Comparison of ENCODE assay signal across 23 mouse cellular contexts in genomic region chr6:100402716-100403115, GRCm38 (mm10).
A peak's percentile ranks its signal among the peaks of the same experiment; 100 is the strongest.
DNase-seq lines count a peak whose midpoint lies in the region; ATAC-seq and TF ChIP-seq lines count a peak whose summit lies in the region.
"Had no signal": no experiment of that assay in that cellular context is flagged by ENCODE, and none has a peak within 500 bp of the region (broad histone marks: within the 10 kb centered on the region; RNA-seq: fewer than 3 reads in every experiment).

No protein-coding gene starts in this region.

- H3K9ac ChIP-seq in embryonic facial prominence, embryonic 11.5 days (replicated peaks; ENCODE audit: low read length), result no peak overlapping the region
- H3K9ac ChIP-seq: embryonic facial prominence, embryonic 13.5 days; hindbrain, embryonic 13.5 days; limb, embryonic 13.5 days; liver, embryonic 15.5 days had no signal

- no peaks in the 10 kb centered on the region for H3K27me3 ChIP-seq in embryonic facial prominence, embryonic 11.5 days (ENCODE audit: control insufficient read depth, insufficient read depth, low read length)
- H3K27me3 ChIP-seq in embryonic facial prominence, embryonic 10.5 days (replicated peaks; ENCODE audit: low read depth, poor library complexity, severe bottlenecking), result peaks cover 21% of the 10 kb centered on the region
- H3K27me3 ChIP-seq in limb, embryonic 10.5 days (ENCODE audit: low read depth, poor library complexity, severe bottlenecking), result no peaks in the 10 kb centered on the region; the same call in 1 of the 2 replicates
- H3K27me3 ChIP-seq: CH12.LX; embryonic facial prominence, embryonic 13.5 days; limb, embryonic 13.5 days; liver, embryonic 15.5 days had no signal

- WGBS in embryonic facial prominence, embryonic 11.5 days, result 45% methylated on average over 4 of the region's 4 CpGs
- WGBS in embryonic facial prominence, embryonic 10.5 days, result 68% methylated on average over 4 of the region's 4 CpGs
- 28% methylated on average over 4 of the region's 4 CpGs for WGBS in limb, embryonic 10.5 days

- ATAC-seq in embryonic facial prominence, embryonic 11.5 days (replicated peaks; ENCODE audit: insufficient number of reproducible peaks, low FRiP score, low TSS enrichment, low read depth), result no peak
- ATAC-seq: activated CD4-positive, CD25-positive, alpha-beta regulatory T cell, adult 4 months; intestine, postnatal 0 days; midbrain, embryonic 16.5 days had no signal

- intact Hi-C loops in left cerebral cortex, adult 2 months (cut with DNase I), result no loop called here

- peak; percentile 41 for DNase-seq in embryonic facial prominence, embryonic 11.5 days (ENCODE audit: low spot score)
- DNase-seq in embryonic facial prominence, embryonic 10.5 days (ENCODE audit: low spot score), result no peak
- DNase-seq in ES-CJ7 (ENCODE audit: low read depth, low spot score), result peak; percentile 64
- DNase-seq in embryo, embryonic 10.5 days (ENCODE audit: low spot score), result peak; percentile 74
- DNase-seq in limb, embryonic 10.5 days (ENCODE audit: low spot score), result peak; percentile 69
- DNase-seq in left cerebral cortex, adult 2 months (ENCODE audit: extremely low spot score in 1 of 2, low spot score in 2 of 2), result no peak
- DNase-seq in left cerebral cortex, adult 11 months (ENCODE audit: low spot score), result no peak
- no peak for DNase-seq in spleen, postnatal 36 days (ENCODE audit: low spot score in 2 of 2)
- DNase-seq: adrenal gland, postnatal 25 days; cerebellum, adult 9-10 months; gastrocnemius, postnatal 10 days; heart, adult 2 months; lung, postnatal 36 days; thymus, adult 18-20 months had no signal

- no peaks in the 10 kb centered on the region for H3K9me3 ChIP-seq in embryonic facial prominence, embryonic 11.5 days (replicated peaks; ENCODE audit: control insufficient read depth, low read length)
- no peaks in the 10 kb centered on the region for H3K9me3 ChIP-seq in embryonic facial prominence, embryonic 10.5 days
- H3K9me3 ChIP-seq in limb, embryonic 10.5 days (replicated peaks), result no peaks in the 10 kb centered on the region
- H3K9me3 ChIP-seq: embryonic facial prominence, embryonic 13.5 days; hindbrain, embryonic 13.5 days; limb, embryonic 13.5 days; liver, embryonic 15.5 days had no signal

- no peaks in the 10 kb centered on the region for H3K4me1 ChIP-seq in embryonic facial prominence, embryonic 11.5 days (ENCODE audit: control insufficient read depth, insufficient read depth, low read length)
- peaks cover 19% of the 10 kb centered on the region for H3K4me1 ChIP-seq in embryonic facial prominence, embryonic 10.5 days
- peaks cover 40% of the 10 kb centered on the region for H3K4me1 ChIP-seq in limb, embryonic 10.5 days
- H3K4me1 ChIP-seq: liver, embryonic 15.5 days had no signal

- no peak overlapping the region for H3K4me3 ChIP-seq in embryonic facial prominence, embryonic 11.5 days (ENCODE audit: low read depth, low read length)
- H3K4me3 ChIP-seq in embryonic facial prominence, embryonic 10.5 days, result no peak overlapping the region
- no peak overlapping the region for H3K4me3 ChIP-seq in limb, embryonic 10.5 days
- no peak overlapping the region for H3K4me3 ChIP-seq in left cerebral cortex, adult 2 months
- H3K4me3 ChIP-seq: embryonic facial prominence, embryonic 13.5 days; heart, adult 2 months; hindbrain, embryonic 13.5 days; layer of hippocampus, adult 2 months; limb, embryonic 13.5 days; liver, embryonic 15.5 days had no signal

- TF ChIP-seq CTCF in left cerebral cortex, adult 2 months (IDR thresholded peaks at IDR 0.05), result no peak

- no peak overlapping the region for H3K27ac ChIP-seq in embryonic facial prominence, embryonic 11.5 days (replicated peaks; ENCODE audit: low read depth, low read length)
- H3K27ac ChIP-seq in embryonic facial prominence, embryonic 10.5 days (replicated peaks), result no peak overlapping the region
- H3K27ac ChIP-seq in limb, embryonic 10.5 days, result peak overlapping the region; percentile 54; the same call in 1 of the 2 replicates
- H3K27ac ChIP-seq in left cerebral cortex, adult 2 months, result no peak overlapping the region
- H3K27ac ChIP-seq: embryonic facial prominence, embryonic 13.5 days; heart, adult 2 months; hindbrain, embryonic 13.5 days; layer of hippocampus, adult 2 months; limb, embryonic 13.5 days; liver, embryonic 15.5 days had no signal

- no peak overlapping the region for H3K4me2 ChIP-seq in embryonic facial prominence, embryonic 11.5 days (ENCODE audit: low read depth, low read length)
- H3K4me2 ChIP-seq: embryonic facial prominence, embryonic 13.5 days; hindbrain, embryonic 13.5 days; limb, embryonic 13.5 days; liver, embryonic 15.5 days had no signal

- no peaks in the 10 kb centered on the region for H3K36me3 ChIP-seq in embryonic facial prominence, embryonic 11.5 days (replicated peaks; ENCODE audit: control insufficient read depth, insufficient read depth, low read depth, low read length)
- no peaks in the 10 kb centered on the region for H3K36me3 ChIP-seq in embryonic facial prominence, embryonic 10.5 days (replicated peaks)
- no peaks in the 10 kb centered on the region for H3K36me3 ChIP-seq in limb, embryonic 10.5 days
- H3K36me3 ChIP-seq: embryonic facial prominence, embryonic 13.5 days; hindbrain, embryonic 13.5 days; limb, embryonic 13.5 days; liver, embryonic 15.5 days had no signal

Comparison
In these comparisons a context has a peak if more than half of its experiments do, and no peak if none do; other contexts are left out.
1. DNase-seq: peak in embryonic facial prominence, embryonic 11.5 days (single experiment), ES-CJ7 (single experiment), embryo, embryonic 10.5 days (single experiment) and limb, embryonic 10.5 days (single experiment); none in embryonic facial prominence, embryonic 10.5 days (single experiment), left cerebral cortex, adult 2 months (0 of 2), left cerebral cortex, adult 11 months (single experiment) and spleen, postnatal 36 days (0 of 2).